Mouse (Mus musculus) B cell, adult 67 days (primary cell): ENCODE results near the gene Prrg3. TPM values are rescaled to one million over a fixed set of nuclear protein-coding genes. Genes with fewer than 3 reads are reported as not detected.

ENCODE experiments used
- total RNA-seq, 2 experiments: library from RNA; stranded (reverse); gene quantifications; 4 replicates each; pipeline ENCODE4 v1.2.4; 2023

Gene Prrg3
- total RNA-seq = not detected

GRCm38 (mm10) chrX:71962073-71963051 lies at the start of gene Prrg3:
Gene Prrg3, plus strand, starts transcription at chrX:71962624.

GRCm38 (mm10) chrX:71972686-71973085 lies 10.3 kb downstream of the Prrg3 start, which contains the start of gene Fate1:
Gene Fate1, plus strand, starts transcription at chrX:71972986.

GRCm38 (mm10) chrX:71991549-71991948 lies 29.1 kb downstream of the Prrg3 start, which contains the start of gene Cnga2:
Gene Cnga2, plus strand, starts transcription at chrX:71991849.

Other genes starting within 250 kb of the Prrg3 start
- gene Vma21, start 146.7 kb upstream of the Prrg3 start, total RNA-seq = 10 to 100 TPM; 24.5 to 26.5 TPM
- not detected for gene Gm1141, start 41.6 kb upstream of the Prrg3 start, total RNA-seq
- not detected for gene Fate1, start 10.4 kb downstream of the Prrg3 start, total RNA-seq
- not detected for gene Cnga2, start 29.2 kb downstream of the Prrg3 start, total RNA-seq